Mouse (Mus musculus) ES-E14 (cell line): ENCODE measurements around the gene Nfib. TPM values are rescaled to one million over a fixed set of nuclear protein-coding genes. Genes with fewer than 3 reads are reported as not detected.

Experiments used
- DNase-seq: peaks from one replicate; pipeline ENCODE4 v3.0.0-alpha.2; 2013; ENCODE audit warnings: low read depth, low spot score
- H3K27ac ChIP-seq: 2 replicates; pipeline ENCODE4 v1.5.1; 2012; ENCODE audit warnings: low read depth, mild to moderate bottlenecking, low read length, moderate library complexity, mixed read lengths; ENCODE audit not compliant: poor library complexity, insufficient read depth, severe bottlenecking
- H3K36me3 ChIP-seq: 2 replicates; pipeline ENCODE4 v1.6.1; 2012; ENCODE audit warnings: mild to moderate bottlenecking, low read length, moderate library complexity, mixed read lengths; ENCODE audit not compliant: control insufficient read depth, poor library complexity, insufficient read depth, severe bottlenecking
- H3K4me1 ChIP-seq, 2 experiments: fragments of 150-350 bp in 1 of 2; sonication (generic) in 1 of 2; 2 replicates each; pipeline ENCODE4 v1.6.1; 2012; ENCODE audit warnings: low read length in 2 of 2, mild to moderate bottlenecking in 1 of 2, mixed read lengths in 1 of 2; ENCODE audit not compliant: control insufficient read depth in 2 of 2, insufficient read depth in 2 of 2, poor library complexity in 1 of 2
- H3K4me3 ChIP-seq, 2 experiments: fragments of 150-350 bp in 1 of 2; sonication (generic) in 1 of 2; 2 replicates each; pipeline ENCODE4 v1.5.1; 2012; ENCODE audit warnings: low read length in 2 of 2, low read depth in 1 of 2, mild to moderate bottlenecking in 1 of 2, mixed read lengths in 1 of 2; ENCODE audit not compliant: insufficient read depth in 1 of 2, poor library complexity in 1 of 2, severe bottlenecking in 1 of 2
- H3K9ac ChIP-seq: 2 replicates; pipeline ENCODE4 v1.6.1; 2012; ENCODE audit warnings: low read depth, mild to moderate bottlenecking, low read length, mixed read lengths; ENCODE audit not compliant: poor library complexity, insufficient read depth, severe bottlenecking
- H3K9me3 ChIP-seq: fragments of 150-350 bp; sonication (generic); 2 replicates; pipeline ENCODE4 v1.6.1; 2012; ENCODE audit warnings: low read depth, mild to moderate bottlenecking, low read length; ENCODE audit not compliant: control insufficient read depth, insufficient read depth
- CHD2 ChIP-seq: IDR thresholded peaks from 2 replicates; pipeline ENCODE4 v1.6.1; 2014; ENCODE audit warnings: mild to moderate bottlenecking, low read depth, low read length, inconsistent platforms
- HCFC1 ChIP-seq: IDR thresholded peaks from 2 replicates; pipeline ENCODE4 v1.6.1; 2012; ENCODE audit warnings: low read length, inconsistent platforms, borderline replicate concordance; ENCODE audit not compliant: insufficient read depth
- MAFK ChIP-seq: IDR thresholded peaks from 2 replicates; pipeline ENCODE4 v1.6.1; 2014; ENCODE audit warnings: mild to moderate bottlenecking, low read depth, low read length, inconsistent platforms; ENCODE audit not compliant: insufficient read depth
- ZC3H11A ChIP-seq: IDR thresholded peaks from 2 replicates; pipeline ENCODE4 v1.6.1; 2012; ENCODE audit warnings: low read depth, mild to moderate bottlenecking, inconsistent platforms, low read length, borderline replicate concordance
- ZNF384 ChIP-seq: IDR thresholded peaks from 2 replicates; pipeline ENCODE4 v1.6.1; 2012; ENCODE audit warnings: low read depth, low read length, inconsistent platforms
- in situ Hi-C, 2 experiments: fragments of 600-800 bp; cut with MboI; formaldehyde crosslinking; loops; one replicate each; pipeline ENCODE4 v1.15.1; 2025; ENCODE audit warnings: low sequenced_read_pairs in 2 of 2, inconsistent platforms in 1 of 2; ENCODE audit not compliant: unreplicated experiment in 2 of 2
- total RNA-seq: library from RNA; depleted of rRNA; stranded (reverse); fragments of 300-350 nt; gene quantifications from 2 replicates; pipeline ENCODE4 v1.2.3, GENCODE M21; 2012

The Nfib gene
- total RNA-seq, 1 experiment, result 8.9 TPM

DNA sequence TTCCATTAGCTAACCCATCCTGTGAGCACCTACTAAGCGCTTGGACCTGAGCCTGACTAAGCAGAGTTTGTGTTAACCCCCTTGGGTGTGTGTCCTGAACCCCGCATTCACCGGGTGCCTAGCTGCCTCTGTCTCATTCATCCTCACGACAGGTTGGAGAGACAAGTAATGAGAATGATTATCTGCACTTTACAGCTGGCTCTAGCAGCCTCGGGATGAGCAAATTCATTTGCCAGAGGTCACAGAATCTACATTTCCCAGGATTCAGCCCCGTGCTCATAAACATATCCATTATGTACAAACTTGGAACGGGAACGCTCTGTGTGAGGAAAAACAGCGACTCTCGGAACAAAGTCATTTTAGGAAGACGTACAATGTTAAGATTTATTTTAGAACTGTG lies 6.0 kb downstream of the Nfib start:
- H3K36me3 ChIP-seq, result no peaks in the 10 kb centered on the region
- H3K9ac ChIP-seq, result no peak overlapping the region
- no peak overlapping the region for H3K27ac ChIP-seq
- no peak for DNase-seq
- in situ Hi-C loops, result no loop called here
- TF ChIP-seq ZC3H11A, result no peak
- TF ChIP-seq HCFC1, result no peak
- no peak for TF ChIP-seq ZNF384
- no peak for TF ChIP-seq CHD2
- no peak for TF ChIP-seq MAFK
- no peak overlapping the region for H3K4me3 ChIP-seq
- no peaks in the 10 kb centered on the region for H3K4me1 ChIP-seq
- no peaks in the 10 kb centered on the region for H3K9me3 ChIP-seq

DNA sequence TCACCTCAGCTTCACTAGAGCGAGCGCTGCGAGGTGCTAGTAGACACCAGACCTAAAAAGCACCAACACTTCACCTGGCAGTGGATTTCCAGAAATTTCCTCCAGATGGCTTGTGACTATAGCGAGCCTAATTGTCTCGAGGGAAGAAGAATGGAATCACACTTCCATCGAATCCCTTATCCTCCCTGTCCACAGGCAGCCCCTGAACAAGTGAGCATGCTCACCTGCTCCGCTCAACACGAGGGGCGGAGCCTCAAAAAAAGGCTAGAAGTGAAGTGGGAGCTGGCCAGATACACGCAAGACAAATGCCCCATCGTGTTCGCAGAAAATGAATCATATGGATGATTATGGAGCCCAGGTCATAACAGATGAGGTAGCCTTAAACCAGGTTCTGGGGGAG lies 6.9 kb downstream of the Nfib start:
- no peaks in the 10 kb centered on the region for H3K36me3 ChIP-seq
- no peak overlapping the region for H3K4me3 ChIP-seq
- TF ChIP-seq ZC3H11A, result no peak
- no peak for TF ChIP-seq ZNF384
- no peak for TF ChIP-seq HCFC1
- TF ChIP-seq MAFK, result no peak
- no peak for TF ChIP-seq CHD2
- no peak for DNase-seq
- in situ Hi-C loops, result no loop called here
- no peak overlapping the region for H3K27ac ChIP-seq
- H3K9me3 ChIP-seq, result no peaks in the 10 kb centered on the region
- H3K4me1 ChIP-seq, result no peaks in the 10 kb centered on the region
- H3K9ac ChIP-seq, result no peak overlapping the region

DNA sequence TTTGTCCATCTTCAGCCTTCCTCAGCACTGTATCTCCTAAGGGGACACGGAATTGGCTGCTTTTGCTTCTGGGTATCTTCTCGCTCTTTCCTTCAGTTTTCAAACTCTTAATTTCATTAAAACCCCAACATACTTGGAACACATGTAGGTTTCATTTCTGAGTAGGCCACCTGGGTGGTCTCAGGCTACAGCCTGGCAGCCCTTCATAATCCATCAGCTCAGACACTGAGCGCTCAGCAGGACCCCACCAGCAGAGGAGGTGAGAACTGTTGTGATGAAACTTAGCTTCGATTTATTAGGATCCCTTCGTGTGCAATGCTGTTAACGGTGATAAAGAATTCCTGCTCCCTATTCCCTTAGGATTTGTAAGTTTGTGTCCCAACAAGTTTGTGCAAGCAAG lies 8.4 kb downstream of the Nfib start:
- Histone ChIP-seq H3K9me3 (no peaks in the 10 kb centered on the region), H3K9ac (no peak overlapping the region), H3K4me1 (no peaks in the 10 kb centered on the region), H3K4me3 (no peak overlapping the region), H3K27ac (no peak overlapping the region), H3K36me3 (no peaks in the 10 kb centered on the region)
- TF ChIP-seq ZC3H11A (no peak), MAFK (no peak), CHD2 (no peak), ZNF384 (no peak), HCFC1 (no peak)
- in situ Hi-C loops, result no loop called here
- no peak for DNase-seq

DNA sequence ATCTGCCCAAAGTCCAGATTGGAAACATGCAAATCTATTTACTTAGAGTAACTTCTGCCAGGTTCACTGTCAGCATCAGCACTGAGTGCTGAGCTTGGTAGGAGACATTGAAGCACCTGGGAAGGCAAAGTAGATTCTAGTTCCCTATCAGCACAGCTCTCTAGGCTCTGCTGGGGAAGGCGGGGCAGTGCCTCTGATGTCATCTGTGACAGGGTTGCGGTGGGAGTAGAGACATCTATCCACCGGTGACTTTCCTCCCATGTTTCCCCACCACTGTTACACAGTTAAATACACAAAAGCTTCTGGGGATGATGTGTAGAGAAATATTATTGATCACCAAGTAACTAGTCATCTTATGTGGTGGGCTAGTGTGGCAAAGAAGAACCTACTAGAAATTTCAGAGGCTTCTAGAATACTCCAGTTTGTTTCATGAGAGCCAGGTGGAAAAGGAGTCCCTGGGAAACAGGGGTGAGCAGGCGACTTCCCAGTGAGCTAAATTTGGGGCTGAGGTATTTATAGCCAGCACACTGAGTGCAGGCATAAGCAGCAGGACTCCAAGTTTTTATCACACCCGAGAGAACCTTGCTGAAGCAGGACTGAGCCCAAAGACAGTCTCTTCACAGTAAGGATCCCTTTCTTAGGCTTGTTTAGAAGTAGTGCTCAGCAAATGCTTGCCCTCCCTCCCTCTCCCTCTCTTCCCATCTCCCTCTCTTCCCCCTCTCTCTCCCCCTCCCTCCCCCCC lies 9.6 kb downstream of the Nfib start:
- no peak overlapping the region for H3K4me3 ChIP-seq
- no peaks in the 10 kb centered on the region for H3K9me3 ChIP-seq
- no peak for TF ChIP-seq CHD2
- no peak for TF ChIP-seq MAFK
- TF ChIP-seq ZC3H11A, result no peak
- TF ChIP-seq ZNF384, result no peak
- TF ChIP-seq HCFC1, result no peak
- no peak for DNase-seq
- H3K9ac ChIP-seq, result no peak overlapping the region
- in situ Hi-C loops, result no loop called here
- H3K36me3 ChIP-seq, result no peaks in the 10 kb centered on the region
- no peak overlapping the region for H3K27ac ChIP-seq
- H3K4me1 ChIP-seq, result no peaks in the 10 kb centered on the region

DNA sequence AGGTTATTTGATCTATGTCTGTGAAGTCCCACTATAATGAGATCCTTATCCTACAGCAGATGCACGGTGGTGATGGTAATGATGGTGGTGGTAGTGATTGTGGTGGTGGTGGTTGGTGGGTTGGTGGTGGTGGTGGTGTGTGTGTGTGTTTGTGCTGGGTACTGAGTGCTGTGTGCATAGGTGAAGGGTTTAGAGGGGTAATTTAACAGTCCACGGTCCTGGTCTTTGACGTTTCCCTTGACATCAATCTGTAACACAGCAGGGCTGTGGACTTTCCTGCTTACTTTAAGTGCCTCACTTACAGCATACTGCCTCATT lies 13.6 kb downstream of the Nfib start:
- H3K9me3 ChIP-seq, result no peaks in the 10 kb centered on the region

More for the DNA sequence above, 13.6 kb downstream of the Nfib start:
- TF ChIP-seq MAFK (no peak), ZC3H11A (no peak), HCFC1 (no peak), ZNF384 (no peak), CHD2 (no peak)
- Histone ChIP-seq H3K27ac (no peak overlapping the region), H3K4me3 (no peak overlapping the region), H3K9ac (no peak overlapping the region), H3K36me3 (no peaks in the 10 kb centered on the region), H3K4me1 (no peaks in the 10 kb centered on the region)
- DNase-seq, result no peak
- in situ Hi-C loops, result no loop called here
